Mouse (Mus musculus): ENCODE data around the gene Ift52. TPM values are rescaled to one million over a fixed set of nuclear protein-coding genes. Genes with fewer than 3 reads are reported as not detected.

Ift52 gene
- polyA plus RNA-seq, 1 experiment = 5.7 TPM

- TF ChIP-seq GATA1 (IDR thresholded peaks at IDR 0.05; ENCODE audit: low read length) = no peak
Observed at GRCm38 (mm10) chr2:162993881-162994616, 23.1 kb upstream of the Ift52 start.

- no peak for TF ChIP-seq GATA1 (IDR thresholded peaks at IDR 0.05; ENCODE audit: low read length)
Observed at GRCm38 (mm10) chr2:162998528-162999230, 18.5 kb upstream of the Ift52 start.

GRCm38 (mm10) chr2:162999744-163000143 is 17.4 kb upstream of the Ift52 start:
- no peak for TF ChIP-seq GATA1 (IDR thresholded peaks at IDR 0.05; ENCODE audit: low read length)

GRCm38 (mm10) chr2:163001071-163001470 is 16.1 kb upstream of the Ift52 start:
- TF ChIP-seq GATA1 (IDR thresholded peaks at IDR 0.05; ENCODE audit: low read length) = no peak

- TF ChIP-seq GATA1 (IDR thresholded peaks at IDR 0.05; ENCODE audit: low read length) = no peak
Observed at GRCm38 (mm10) chr2:163007299-163007698, 9.9 kb upstream of the Ift52 start.

GRCm38 (mm10) chr2:163031289-163031688 is 14.1 kb downstream of the Ift52 start:
- TF ChIP-seq GATA1 (IDR thresholded peaks at IDR 0.05; ENCODE audit: low read length) = no peak

GRCm38 (mm10) chr2:163031757-163032156 is 14.6 kb downstream of the Ift52 start:
- TF ChIP-seq GATA1 (IDR thresholded peaks at IDR 0.05; ENCODE audit: low read length) = no peak

GRCm38 (mm10) chr2:163032622-163033021 is 15.5 kb downstream of the Ift52 start:
- TF ChIP-seq GATA1 (IDR thresholded peaks at IDR 0.05; ENCODE audit: low read length) = no peak

- TF ChIP-seq GATA1 (IDR thresholded peaks at IDR 0.05; ENCODE audit: low read length) = no peak
Observed at GRCm38 (mm10) chr2:163039940-163040339, 22.8 kb downstream of the Ift52 start.

GRCm38 (mm10) chr2:163048125-163048524 is 31.0 kb downstream of the Ift52 start:
- TF ChIP-seq GATA1 (IDR thresholded peaks at IDR 0.05; ENCODE audit: low read length) = no peak

- TF ChIP-seq GATA1 (IDR thresholded peaks at IDR 0.05; ENCODE audit: low read length) = no peak
Observed at GRCm38 (mm10) chr2:163049116-163049515, 32.0 kb downstream of the Ift52 start.

- no peak for TF ChIP-seq GATA1 (IDR thresholded peaks at IDR 0.05; ENCODE audit: low read length)
Observed at GRCm38 (mm10) chr2:163051691-163052090, 34.5 kb downstream of the Ift52 start.

- no peak for TF ChIP-seq GATA1 (IDR thresholded peaks at IDR 0.05; ENCODE audit: low read length)
Observed at GRCm38 (mm10) chr2:163052101-163052500, 34.9 kb downstream of the Ift52 start.

- no peak for TF ChIP-seq GATA1 (IDR thresholded peaks at IDR 0.05; ENCODE audit: low read length)
Observed at GRCm38 (mm10) chr2:163052826-163053225, 35.7 kb downstream of the Ift52 start.

GRCm38 (mm10) chr2:163054335-163054840 is 37.2 kb downstream of the Ift52 start, which contains the start of gene Mybl2:
Gene Mybl2, plus strand, starts transcription at chr2:163054687.
- TF ChIP-seq GATA1 (IDR thresholded peaks at IDR 0.05; ENCODE audit: low read length) = no peak

GRCm38 (mm10) chr2:163054891-163055494 is 37.8 kb downstream of the Ift52 start:
- TF ChIP-seq GATA1 (IDR thresholded peaks at IDR 0.05; ENCODE audit: low read length) = no peak

Data from G1E-ER4 (cell line).